Mouse (Mus musculus): ENCODE data around the gene Soat1. TPM values are rescaled to one million over a fixed set of nuclear protein-coding genes. Genes with fewer than 3 reads are reported as not detected.

Soat1 gene
- polyA plus RNA-seq, 1 experiment from 2014 or later = 10.9 TPM

- Histone ChIP-seq H3K36me3 (ENCODE audit: control insufficient read depth, insufficient read depth, low read length) (no peaks in the 10 kb centered on the region), H3K4me2 (ENCODE audit: low read length) (no peak overlapping the region), H3K27ac (replicated peaks; ENCODE audit: low read depth, low read length) (no peak overlapping the region), H3K9ac (replicated peaks; ENCODE audit: low read length) (no peak overlapping the region), H3K27me3 (ENCODE audit: control insufficient read depth, insufficient read depth, low read length) (no peaks in the 10 kb centered on the region), H3K9me3 (ENCODE audit: control insufficient read depth, low read length) (no peaks in the 10 kb centered on the region), H3K4me3 (replicated peaks; ENCODE audit: low read depth, low read length) (no peak overlapping the region), H3K4me1 (ENCODE audit: control insufficient read depth, insufficient read depth, low read length) (no peaks in the 10 kb centered on the region)
- DNase-seq (no peak), ATAC-seq (ENCODE audit: low FRiP score, low TSS enrichment) (no peak)
- WGBS = 85% methylated on average over 7 of the region's 7 CpGs
These were observed 25.0 kb downstream of the Soat1 start for GRCm38 (mm10) chr1:156449089-156449488.

- WGBS = 90% methylated on average over 1 of the region's 1 CpGs
- Histone ChIP-seq H3K9ac (replicated peaks; ENCODE audit: low read length) (no peak overlapping the region), H3K27me3 (ENCODE audit: control insufficient read depth, insufficient read depth, low read length) (no peaks in the 10 kb centered on the region), H3K4me2 (ENCODE audit: low read length) (no peak overlapping the region), H3K27ac (replicated peaks; ENCODE audit: low read depth, low read length) (no peak overlapping the region), H3K4me3 (replicated peaks; ENCODE audit: low read depth, low read length) (no peak overlapping the region), H3K9me3 (ENCODE audit: control insufficient read depth, low read length) (no peaks in the 10 kb centered on the region), H3K4me1 (ENCODE audit: control insufficient read depth, insufficient read depth, low read length) (no peaks in the 10 kb centered on the region), H3K36me3 (ENCODE audit: control insufficient read depth, insufficient read depth, low read length) (peaks cover 4% of the 10 kb centered on the region; the same call in 1 of the 2 replicates)
- DNase-seq (peak; percentile 7), ATAC-seq (ENCODE audit: low FRiP score, low TSS enrichment) (no peak)
These were observed 29.1 kb downstream of the Soat1 start for GRCm38 (mm10) chr1:156445049-156445448.

DNA sequence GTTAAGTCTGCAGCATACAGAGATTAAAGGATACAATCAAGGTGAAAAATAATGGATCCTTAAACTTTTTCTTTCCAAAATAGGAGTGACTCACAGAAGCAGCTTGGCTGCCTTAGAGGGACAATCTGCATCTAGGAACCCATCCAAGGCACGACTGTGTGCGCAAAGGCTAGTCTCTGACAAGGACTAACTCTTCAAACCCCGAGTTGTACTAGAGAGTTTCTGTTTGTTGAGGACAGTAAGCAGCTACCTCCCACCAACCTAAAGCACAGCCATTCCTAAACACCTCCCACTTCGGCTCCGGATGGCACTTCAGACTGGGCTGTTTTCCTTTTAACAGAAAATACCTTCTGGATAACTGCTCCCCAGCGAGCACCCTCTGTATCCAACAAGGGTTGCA lies 31.4 kb downstream of the Soat1 start:
- ATAC-seq (ENCODE audit: low FRiP score, low TSS enrichment) = no peak
- DNase-seq = no peak
- Histone ChIP-seq H3K4me1 (ENCODE audit: control insufficient read depth, insufficient read depth, low read length) (no peaks in the 10 kb centered on the region), H3K36me3 (ENCODE audit: control insufficient read depth, insufficient read depth, low read length) (peaks cover 4% of the 10 kb centered on the region; the same call in 1 of the 2 replicates), H3K9me3 (ENCODE audit: control insufficient read depth, low read length) (no peaks in the 10 kb centered on the region), H3K4me2 (ENCODE audit: low read length) (no peak overlapping the region), H3K4me3 (replicated peaks; ENCODE audit: low read depth, low read length) (no peak overlapping the region), H3K27me3 (ENCODE audit: control insufficient read depth, insufficient read depth, low read length) (no peaks in the 10 kb centered on the region), H3K9ac (replicated peaks; ENCODE audit: low read length) (no peak overlapping the region), H3K27ac (replicated peaks; ENCODE audit: low read depth, low read length) (no peak overlapping the region)
- 94% methylated on average over 6 of the region's 6 CpGs for WGBS

GRCm38 (mm10) chr1:156442266-156442665 lies 31.9 kb downstream of the Soat1 start:
- no peak for ATAC-seq (ENCODE audit: low FRiP score, low TSS enrichment)
- Histone ChIP-seq H3K27me3 (ENCODE audit: control insufficient read depth, insufficient read depth, low read length) (no peaks in the 10 kb centered on the region), H3K4me3 (replicated peaks; ENCODE audit: low read depth, low read length) (no peak overlapping the region), H3K4me2 (ENCODE audit: low read length) (no peak overlapping the region), H3K9me3 (ENCODE audit: control insufficient read depth, low read length) (no peaks in the 10 kb centered on the region), H3K36me3 (ENCODE audit: control insufficient read depth, insufficient read depth, low read length) (peaks cover 4% of the 10 kb centered on the region), H3K27ac (replicated peaks; ENCODE audit: low read depth, low read length) (no peak overlapping the region), H3K4me1 (ENCODE audit: control insufficient read depth, insufficient read depth, low read length) (no peaks in the 10 kb centered on the region), H3K9ac (replicated peaks; ENCODE audit: low read length) (no peak overlapping the region)
- 96% methylated on average over 12 of the region's 12 CpGs for WGBS
- no peak for DNase-seq

DNA sequence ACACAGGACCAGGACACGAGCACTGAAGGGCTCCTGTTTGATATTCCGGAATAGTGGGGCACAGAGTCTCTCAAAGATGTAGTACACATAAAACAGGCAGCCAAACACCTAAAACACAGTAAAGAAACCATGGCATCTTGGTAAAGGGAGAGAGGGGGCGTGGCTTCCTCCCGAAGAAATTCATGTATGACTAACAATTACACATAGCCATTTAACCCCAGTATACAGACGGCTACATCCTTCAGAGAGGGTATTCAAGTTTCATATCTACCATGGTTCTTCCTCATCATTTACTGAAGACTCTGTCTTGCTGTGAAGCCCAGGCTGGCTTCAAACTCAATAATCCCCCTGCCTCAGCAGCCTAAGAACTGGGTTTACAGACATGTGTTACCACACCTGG lies 36.4 kb downstream of the Soat1 start:
- Histone ChIP-seq H3K4me2 (ENCODE audit: low read length) (no peak overlapping the region), H3K9me3 (ENCODE audit: control insufficient read depth, low read length) (no peaks in the 10 kb centered on the region), H3K36me3 (ENCODE audit: control insufficient read depth, insufficient read depth, low read length) (peaks cover 18% of the 10 kb centered on the region), H3K4me1 (ENCODE audit: control insufficient read depth, insufficient read depth, low read length) (no peaks in the 10 kb centered on the region), H3K27ac (replicated peaks; ENCODE audit: low read depth, low read length) (no peak overlapping the region), H3K4me3 (replicated peaks; ENCODE audit: low read depth, low read length) (no peak overlapping the region), H3K9ac (replicated peaks; ENCODE audit: low read length) (no peak overlapping the region), H3K27me3 (ENCODE audit: control insufficient read depth, insufficient read depth, low read length) (no peaks in the 10 kb centered on the region)
- 95% methylated on average over 5 of the region's 5 CpGs for WGBS
- no peak for ATAC-seq (ENCODE audit: low FRiP score, low TSS enrichment)
- no peak for DNase-seq

DNA sequence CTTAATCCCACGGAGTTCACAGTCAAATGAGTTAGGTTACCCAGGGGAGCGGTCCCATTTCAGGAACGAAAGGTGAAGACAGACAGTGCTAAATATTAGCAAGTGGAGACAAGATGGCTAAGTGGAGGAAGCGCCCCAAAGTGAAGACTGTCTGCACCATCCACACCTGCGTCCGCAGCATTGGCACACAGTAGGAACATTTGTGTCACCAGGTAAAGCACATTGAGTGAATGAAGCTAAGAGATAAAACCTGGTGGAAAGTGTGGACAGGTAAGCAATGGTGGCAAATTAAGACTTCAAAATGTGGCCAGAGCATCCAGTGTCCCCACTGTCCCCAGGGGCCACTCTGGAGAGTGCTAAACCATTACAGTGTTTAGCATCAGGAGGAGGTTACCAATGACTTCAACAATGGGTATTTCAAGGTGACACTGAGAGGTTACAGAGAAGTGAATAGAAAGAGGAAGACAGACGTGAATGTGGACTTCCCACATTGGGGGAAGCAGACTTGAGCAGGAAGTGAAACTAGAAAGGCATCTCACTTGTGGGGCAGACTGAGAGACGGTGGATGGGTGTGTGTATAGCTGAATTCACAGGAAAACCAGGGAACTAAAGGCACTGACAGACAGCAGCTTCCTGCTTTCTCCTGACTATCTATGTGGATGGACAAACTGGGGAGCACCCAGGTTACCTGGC lies 37.0 kb downstream of the Soat1 start:
- Histone ChIP-seq H3K27ac (replicated peaks; ENCODE audit: low read depth, low read length) (no peak overlapping the region), H3K36me3 (ENCODE audit: control insufficient read depth, insufficient read depth, low read length) (peaks cover 23% of the 10 kb centered on the region), H3K4me2 (ENCODE audit: low read length) (no peak overlapping the region), H3K4me3 (replicated peaks; ENCODE audit: low read depth, low read length) (no peak overlapping the region), H3K9ac (replicated peaks; ENCODE audit: low read length) (no peak overlapping the region), H3K9me3 (ENCODE audit: control insufficient read depth, low read length) (no peaks in the 10 kb centered on the region), H3K4me1 (ENCODE audit: control insufficient read depth, insufficient read depth, low read length) (no peaks in the 10 kb centered on the region), H3K27me3 (ENCODE audit: control insufficient read depth, insufficient read depth, low read length) (no peaks in the 10 kb centered on the region)
- 96% methylated on average over 8 of the region's 8 CpGs for WGBS
- no peak for ATAC-seq (ENCODE audit: low FRiP score, low TSS enrichment)
- no peak for DNase-seq

GRCm38 (mm10) chr1:156433497-156433896 lies 40.6 kb downstream of the Soat1 start:
- H3K4me1 ChIP-seq (ENCODE audit: control insufficient read depth, insufficient read depth, low read length) = no peaks in the 10 kb centered on the region
- H3K4me2 ChIP-seq (ENCODE audit: low read length) = no peak overlapping the region
- WGBS = 89% methylated on average over 3 of the region's 3 CpGs
- no peak overlapping the region for H3K4me3 ChIP-seq (replicated peaks; ENCODE audit: low read depth, low read length)
- no peak overlapping the region for H3K9ac ChIP-seq (replicated peaks; ENCODE audit: low read length)
- no peaks in the 10 kb centered on the region for H3K9me3 ChIP-seq (ENCODE audit: control insufficient read depth, low read length)
- no peak for DNase-seq
- ATAC-seq (ENCODE audit: low FRiP score, low TSS enrichment) = no peak
- no peak overlapping the region for H3K27ac ChIP-seq (replicated peaks; ENCODE audit: low read depth, low read length)
- H3K27me3 ChIP-seq (ENCODE audit: control insufficient read depth, insufficient read depth, low read length) = no peaks in the 10 kb centered on the region
- peaks cover 23% of the 10 kb centered on the region for H3K36me3 ChIP-seq (ENCODE audit: control insufficient read depth, insufficient read depth, low read length)

GRCm38 (mm10) chr1:156432498-156432897 lies 41.6 kb downstream of the Soat1 start:
- H3K4me2 ChIP-seq (ENCODE audit: low read length) = no peak overlapping the region
- DNase-seq (no peak), ATAC-seq (ENCODE audit: low FRiP score, low TSS enrichment) (no peak)
- H3K4me1 ChIP-seq (ENCODE audit: control insufficient read depth, insufficient read depth, low read length) = no peaks in the 10 kb centered on the region
- H3K4me3 ChIP-seq (replicated peaks; ENCODE audit: low read depth, low read length) = no peak overlapping the region
- H3K27me3 ChIP-seq (ENCODE audit: control insufficient read depth, insufficient read depth, low read length) = no peaks in the 10 kb centered on the region
- no peak overlapping the region for H3K9ac ChIP-seq (replicated peaks; ENCODE audit: low read length)
- H3K27ac ChIP-seq (replicated peaks; ENCODE audit: low read depth, low read length) = no peak overlapping the region
- H3K36me3 ChIP-seq (ENCODE audit: control insufficient read depth, insufficient read depth, low read length) = peaks cover 23% of the 10 kb centered on the region
- 94% methylated on average over 10 of the region's 10 CpGs for WGBS
- no peaks in the 10 kb centered on the region for H3K9me3 ChIP-seq (ENCODE audit: control insufficient read depth, low read length)

DNA sequence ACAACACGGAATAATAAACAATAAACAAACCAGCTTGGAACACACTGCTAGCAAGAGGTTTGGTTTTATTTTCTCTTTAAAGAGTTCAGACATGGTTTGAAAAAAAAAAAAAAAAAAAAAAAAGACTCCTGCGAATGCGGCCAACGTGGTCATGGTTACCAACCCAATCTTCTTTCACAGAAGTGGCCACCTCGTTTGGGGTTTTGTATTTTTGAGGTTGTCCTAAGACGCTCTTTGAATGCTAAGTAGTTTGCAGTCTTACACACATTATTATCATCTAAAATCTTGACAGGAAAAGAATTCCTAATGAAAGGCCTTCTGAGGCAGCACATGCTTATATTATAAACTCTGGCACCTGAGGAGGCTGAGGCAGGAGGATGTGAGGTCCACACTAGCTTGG lies 45.7 kb downstream of the Soat1 start:
- peaks cover 9% of the 10 kb centered on the region; the same call in 1 of the 2 replicates for H3K36me3 ChIP-seq (ENCODE audit: control insufficient read depth, insufficient read depth, low read length)
- no peak overlapping the region for H3K27ac ChIP-seq (replicated peaks; ENCODE audit: low read depth, low read length)
- no peaks in the 10 kb centered on the region for H3K9me3 ChIP-seq (ENCODE audit: control insufficient read depth, low read length)
- 85% methylated on average over 6 of the region's 6 CpGs for WGBS
- no peak overlapping the region for H3K4me2 ChIP-seq (ENCODE audit: low read length)
- H3K9ac ChIP-seq (replicated peaks; ENCODE audit: low read length) = no peak overlapping the region
- H3K27me3 ChIP-seq (ENCODE audit: control insufficient read depth, insufficient read depth, low read length) = no peaks in the 10 kb centered on the region
- H3K4me1 ChIP-seq (ENCODE audit: control insufficient read depth, insufficient read depth, low read length) = no peaks in the 10 kb centered on the region
- no peak for DNase-seq
- H3K4me3 ChIP-seq (replicated peaks; ENCODE audit: low read depth, low read length) = no peak overlapping the region
- ATAC-seq (ENCODE audit: low FRiP score, low TSS enrichment) = no peak

All from midbrain, embryonic 14.5 days (tissue).